Mouse (Mus musculus) adipose tissue, adult 10 weeks (tissue): Measurements from ENCODE around the gene Gm867. TPM values are rescaled to one million over a fixed set of nuclear protein-coding genes. Genes with fewer than 3 reads are reported as not detected.

Experiments
- polyA plus RNA-seq: library from polyadenylated mRNA; stranded (reverse); fragments of 350-450 nt; fragmentation: Illumina TruSeq; extraction: RNeasy Lipid Tissue Mini Kit (QIAGEN cat#74804); gene quantifications from one replicate; pipeline ENCODE4 v1.2.3, GENCODE M21; 2014; ENCODE audit warnings: low read depth, low replicate concordance

Gm867 gene
- 3.2 TPM for polyA plus RNA-seq

DNA sequence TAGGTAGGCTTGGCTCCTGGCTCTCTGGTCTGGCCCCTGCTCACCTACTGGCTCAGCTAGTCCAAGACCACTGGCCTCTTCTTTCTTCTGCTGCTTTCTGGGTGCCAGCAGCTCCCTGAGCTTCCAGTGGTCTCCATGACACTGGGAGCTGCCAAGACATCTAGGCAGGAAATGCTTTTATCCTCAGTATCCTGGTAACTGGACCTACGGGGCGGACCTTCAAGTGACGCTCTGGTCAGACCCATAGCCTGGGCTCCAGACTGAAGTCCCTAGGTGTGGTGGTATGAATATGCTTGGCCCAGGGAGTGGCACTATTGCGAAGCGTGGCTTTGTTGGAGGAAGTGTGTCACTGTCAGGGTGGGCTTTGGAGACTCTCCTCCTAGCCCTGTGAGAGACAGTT lies at the start of gene Gm867:
TSS of gene Gm867 (minus strand) at position 153 of the 400 bp plus-strand sequence.

DNA sequence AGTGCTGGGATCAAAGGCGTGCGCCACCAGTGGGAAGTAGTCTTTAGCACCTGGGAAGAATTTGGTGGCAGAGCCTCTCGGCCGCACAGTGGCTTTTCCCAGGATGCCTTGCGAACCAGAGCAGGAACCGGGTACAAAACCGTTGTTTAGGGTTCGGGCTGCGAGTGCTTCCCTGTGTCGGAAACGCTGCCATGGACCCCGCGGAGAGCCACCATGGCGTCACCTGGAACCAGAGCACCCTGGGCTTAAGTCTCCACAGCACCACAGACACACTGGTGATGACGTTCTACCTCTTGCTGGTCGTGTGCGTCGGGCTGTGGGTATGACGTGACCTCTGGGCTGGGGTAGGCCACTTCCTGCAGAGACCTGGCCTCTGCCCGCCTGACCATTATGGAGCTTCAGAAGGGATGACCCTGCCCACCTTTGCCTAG lies 13.9 kb upstream of the Gm867 start, which contains the start of gene Gm5134:
TSS of gene Gm5134 (plus strand) at position 134 of the 431 bp plus-strand sequence.

DNA sequence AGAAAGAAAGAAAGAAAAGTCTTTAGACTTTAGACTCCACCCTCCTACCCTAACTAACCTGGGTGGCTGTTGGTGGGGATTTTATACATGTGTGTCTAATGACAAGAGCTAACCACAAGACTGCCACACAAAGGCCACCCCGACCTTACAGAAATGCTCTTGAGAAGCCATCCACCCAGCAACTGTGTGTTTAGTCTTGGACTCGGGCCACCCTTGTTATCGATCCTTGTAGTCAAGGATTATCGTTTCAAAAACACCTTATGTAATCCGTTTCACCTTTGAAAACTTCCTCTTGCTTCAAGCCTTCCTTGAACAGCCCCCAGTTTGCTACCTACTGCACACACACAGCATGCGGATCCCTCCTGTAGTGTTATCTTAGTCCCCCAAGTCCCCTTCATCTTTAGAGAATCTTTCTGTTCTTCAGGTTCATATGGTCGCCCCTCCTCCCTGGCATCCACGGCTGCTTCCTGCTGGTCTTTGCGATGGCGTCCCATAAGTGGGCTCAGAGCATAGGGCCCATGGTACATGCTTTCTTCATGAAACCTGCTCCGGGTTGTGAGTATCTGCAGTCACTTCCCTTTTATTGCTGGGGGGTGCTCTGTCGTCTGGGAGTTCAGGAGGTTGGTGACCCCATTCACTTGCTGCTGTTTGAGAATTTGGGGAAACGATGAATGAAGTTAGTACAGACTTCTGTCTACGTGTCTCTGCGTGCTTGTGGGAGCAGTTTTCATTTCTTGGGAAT lies 2.4 kb upstream of the Gm867 start, which contains the start of gene Vpreb3:
TSS of gene Vpreb3 (plus strand) at position 322 of the 742 bp plus-strand sequence.

DNA sequence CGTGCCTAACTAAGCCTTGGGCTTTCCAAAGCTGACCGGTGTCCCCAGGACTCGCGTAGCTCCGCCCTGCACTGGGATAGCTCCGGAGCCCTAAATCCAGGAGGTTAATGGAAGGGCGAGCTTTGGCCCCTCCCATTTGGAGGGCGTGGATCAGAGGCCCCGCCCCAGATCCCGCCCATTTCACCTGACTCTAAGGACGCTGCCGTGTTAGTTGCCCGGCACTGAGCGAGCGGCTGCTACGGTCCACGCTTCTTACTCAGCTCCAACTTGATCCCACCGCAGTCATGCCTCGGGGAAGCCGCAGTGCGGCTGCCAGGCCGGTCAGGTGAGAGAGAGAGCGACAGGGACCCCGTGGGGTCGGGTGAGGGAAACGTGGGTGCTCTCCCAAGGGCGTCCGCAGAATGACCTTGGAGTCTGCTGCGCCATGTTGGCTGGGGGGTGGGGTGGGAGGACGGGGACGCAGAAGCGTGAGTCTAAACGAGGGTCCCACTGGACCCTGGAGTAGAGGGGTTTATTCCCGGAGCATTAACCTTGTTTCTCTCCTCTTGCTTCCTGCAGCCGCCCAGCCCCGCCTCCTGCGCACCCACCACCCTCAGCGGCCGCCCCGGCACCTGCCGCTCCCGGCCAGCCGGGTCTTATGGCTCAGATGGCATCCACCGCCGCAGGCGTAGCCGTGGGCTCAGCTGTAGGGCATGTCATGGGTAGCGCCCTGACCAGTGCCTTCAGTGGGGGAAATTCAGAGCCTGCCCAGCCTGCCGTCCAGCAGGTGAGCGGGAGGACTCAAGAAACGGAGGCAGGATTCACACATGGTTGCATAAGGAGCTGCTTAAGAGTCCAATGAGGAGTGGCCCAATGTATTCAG lies 4.6 kb downstream of the Gm867 start, which contains the start of gene Mmp11:
TSS of gene Mmp11 (minus strand) at position 817 of the 862 bp plus-strand sequence.

DNA sequence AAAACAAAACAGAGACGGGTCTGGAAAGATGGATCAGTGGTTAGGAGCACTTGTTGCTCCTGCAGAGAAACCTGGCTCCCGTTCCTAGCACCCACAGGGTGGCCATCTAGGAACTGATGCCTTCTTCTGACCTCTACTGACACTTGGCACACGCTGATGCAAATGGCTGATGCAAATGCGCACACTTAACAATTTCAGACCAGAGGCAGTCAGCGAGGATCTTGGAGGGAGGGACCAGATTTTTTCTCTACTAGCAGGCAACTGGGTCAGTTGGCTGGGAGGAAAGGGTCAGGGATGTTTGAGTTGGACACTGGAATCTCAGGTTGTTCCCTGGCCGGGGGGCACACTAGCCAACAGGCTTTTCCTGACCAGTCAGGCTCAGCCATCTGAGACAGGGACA lies 7.6 kb downstream of the Gm867 start, which contains the start of gene Chchd10:
TSS of gene Chchd10 (plus strand) at position 240 of the 400 bp plus-strand sequence.

DNA sequence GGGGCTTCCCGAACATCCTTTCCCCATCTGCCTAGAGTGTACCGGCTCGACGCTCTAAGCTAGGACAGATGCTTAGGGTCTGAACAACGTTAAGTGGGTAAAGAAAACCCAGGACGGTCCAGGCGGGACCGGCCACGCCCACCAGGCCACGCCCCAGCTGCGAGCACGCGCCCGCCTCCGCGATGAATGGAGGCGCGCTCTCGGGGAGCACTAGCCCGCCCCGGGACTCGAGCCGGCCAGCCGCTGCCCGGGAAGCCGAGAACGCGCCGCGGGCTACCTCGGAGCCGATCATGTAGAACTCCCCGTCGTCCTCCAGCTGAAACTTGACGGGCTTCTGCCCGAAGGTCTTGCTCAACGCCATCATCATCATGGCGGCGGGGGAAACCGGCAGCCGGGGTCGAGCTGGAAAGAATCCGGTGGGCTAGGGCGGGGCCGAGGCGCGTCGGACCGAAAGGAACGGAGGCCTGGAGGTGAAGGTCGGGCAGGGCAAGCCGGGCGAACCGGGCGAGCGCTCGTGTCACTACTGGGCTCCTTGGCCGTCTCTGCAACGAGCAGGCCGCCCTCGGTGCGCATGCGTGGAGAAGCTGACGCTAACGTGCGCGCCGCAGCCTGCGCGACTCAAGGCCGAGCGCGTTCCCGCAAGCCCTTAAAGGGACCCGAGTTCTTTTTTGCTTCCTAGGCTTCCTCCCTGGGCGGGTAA lies 19.3 kb downstream of the Gm867 start, which contains the start of gene Smarcb1:
TSS of gene Smarcb1 (minus strand) at position 592 of the 700 bp plus-strand sequence.

DNA sequence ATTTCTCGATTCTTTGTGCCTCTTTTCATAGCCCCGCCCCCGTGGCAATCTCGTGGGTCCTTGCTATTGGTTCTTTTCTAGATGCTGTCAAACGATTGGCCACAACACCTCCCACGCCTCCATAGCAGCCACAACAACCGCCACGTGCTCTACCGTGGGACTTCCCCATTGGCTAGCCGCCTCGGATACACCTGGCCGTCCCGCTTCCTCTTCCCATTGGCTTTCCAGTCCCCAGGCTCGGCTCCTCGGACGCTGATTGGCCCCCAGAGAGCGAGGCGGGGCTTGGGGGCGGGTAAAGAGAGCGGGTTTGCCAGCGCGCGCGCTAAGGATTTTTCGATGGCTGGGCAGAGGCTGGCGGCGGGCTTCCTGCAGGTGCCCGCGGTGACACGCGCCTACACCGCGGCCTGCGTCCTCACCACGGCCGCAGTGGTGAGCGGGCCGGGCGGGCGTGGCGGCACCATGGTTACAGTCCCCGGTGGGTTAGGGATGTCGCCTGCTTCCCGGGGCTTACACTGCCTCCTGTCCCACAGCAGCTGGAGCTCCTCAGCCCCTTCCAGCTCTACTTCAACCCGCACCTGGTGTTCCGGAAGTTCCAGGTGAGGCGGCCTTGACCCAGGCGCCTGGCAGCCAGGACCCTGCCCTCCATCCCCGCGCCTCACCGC lies 47.3 kb downstream of the Gm867 start, which contains the start of gene Derl3:
TSS of gene Derl3 (plus strand) at position 325 of the 662 bp plus-strand sequence.

Other genes with a start within 250 kb of the Gm867 start
- gene Cabin1, start 176.3 kb downstream of the Gm867 start, polyA plus RNA-seq, result 23.1 TPM
- 109 TPM for gene Ddt, start 167.3 kb downstream of the Gm867 start, polyA plus RNA-seq
- gene Gm20441, start 159.7 kb downstream of the Gm867 start, polyA plus RNA-seq, result not detected
- gene Gstt3, start 159.3 kb downstream of the Gm867 start, polyA plus RNA-seq, result 112 TPM
- 99.2 TPM for gene Gstt1, start 142.1 kb downstream of the Gm867 start, polyA plus RNA-seq
- gene Gstt4, start 118.1 kb downstream of the Gm867 start, polyA plus RNA-seq, result 10.3 TPM
- 66.6 TPM for gene Gstt2, start 103.2 kb downstream of the Gm867 start, polyA plus RNA-seq
- gene Mif, start 80.4 kb downstream of the Gm867 start, polyA plus RNA-seq, result 195 TPM
- 86.2 TPM for gene Derl3, start 47.3 kb downstream of the Gm867 start, polyA plus RNA-seq
- 52.3 TPM for gene Smarcb1, start 19.1 kb downstream of the Gm867 start, polyA plus RNA-seq
- gene Chchd10, start 7.5 kb downstream of the Gm867 start, polyA plus RNA-seq, result 104 TPM
- gene Mmp11, start 4.2 kb downstream of the Gm867 start, polyA plus RNA-seq, result 9.3 TPM
- 0.93 TPM for gene Vpreb3, start 2.4 kb upstream of the Gm867 start, polyA plus RNA-seq
- 0.34 TPM for gene Gm5134, start 13.8 kb upstream of the Gm867 start, polyA plus RNA-seq
- 5.1 TPM for gene Zfp280b, start 92.0 kb upstream of the Gm867 start, polyA plus RNA-seq
- gene Slc5a4b, start 170.3 kb upstream of the Gm867 start, polyA plus RNA-seq, result not detected
- gene Slc5a4a, start 206.8 kb upstream of the Gm867 start, polyA plus RNA-seq, result not detected